Mouse (Mus musculus) E14TG2a.4 (cell line): Measurements from ENCODE around the gene Slc36a2.
A peak's percentile ranks its signal among the peaks of the same experiment; 100 is the strongest.

Experiments
- H3K27me3 ChIP-seq: 2 replicates; pipeline ENCODE4 v1.6.1; 2014; ENCODE audit warnings: low read length, control low read depth; ENCODE audit not compliant: insufficient read depth
- H3K36me3 ChIP-seq: 2 replicates; pipeline ENCODE4 v1.6.1; 2014; ENCODE audit warnings: low read length, control low read depth; ENCODE audit not compliant: insufficient read depth
- H3K4me1 ChIP-seq: replicated peaks from 2 replicates; pipeline ENCODE4 v1.6.1; 2014; ENCODE audit warnings: low read depth, low read length, control low read depth
- H3K4me3 ChIP-seq: replicated peaks from 2 replicates; pipeline ENCODE4 v1.5.1; 2014; ENCODE audit warnings: mild to moderate bottlenecking, low read length
- H3K9me3 ChIP-seq: 2 replicates; pipeline ENCODE4 v1.6.1; 2014; ENCODE audit warnings: low read length, control low read depth
- CTCF ChIP-seq: conservative IDR thresholded peaks from 2 replicates; pipeline ENCODE4 v1.5.1; 2014; ENCODE audit warnings: low read length
- NANOG ChIP-seq: IDR thresholded peaks from 2 replicates; pipeline ENCODE4 v1.6.1; 2014; ENCODE audit warnings: borderline replicate concordance, low read length, mixed read lengths
- POU5F1 ChIP-seq: IDR thresholded peaks from 2 replicates; pipeline ENCODE4 v1.6.1; 2014; ENCODE audit warnings: low read length, borderline replicate concordance

The Slc36a2 gene

GRCm38 (mm10) chr11:55151608-55152007, 33.3 kb downstream of the Slc36a2 start, which contains the start of gene Slc36a3:
Gene Slc36a3 (minus strand): TSS chr11:55151708.
- TF ChIP-seq NANOG (no peak), POU5F1 (no peak), CTCF (no peak)
- no peak within 1 kb of the TSS for H3K4me3 ChIP-seq

GRCm38 (mm10) chr11:55148461-55148860, 36.4 kb downstream of the Slc36a2 start:
- H3K36me3 ChIP-seq, result no peaks in the 10 kb centered on the region
- peaks cover 16% of the 10 kb centered on the region for H3K4me1 ChIP-seq
- no peak for TF ChIP-seq POU5F1
- TF ChIP-seq CTCF, result no peak
- TF ChIP-seq NANOG, result no peak
- no peaks in the 10 kb centered on the region for H3K27me3 ChIP-seq
- peaks cover 12% of the 10 kb centered on the region for H3K9me3 ChIP-seq
- no peak overlapping the region for H3K4me3 ChIP-seq

More at GRCm38 (mm10) chr11:55151608-55152007, 33.3 kb downstream of the Slc36a2 start, which contains the start of gene Slc36a3:
- Histone ChIP-seq H3K9me3 (peaks cover 6% of the 10 kb centered on the region; the same call in 1 of the 2 replicates), H3K27me3 (no peaks in the 10 kb centered on the region), H3K4me1 (peaks cover 17% of the 10 kb centered on the region), H3K36me3 (no peaks in the 10 kb centered on the region)

DNA sequence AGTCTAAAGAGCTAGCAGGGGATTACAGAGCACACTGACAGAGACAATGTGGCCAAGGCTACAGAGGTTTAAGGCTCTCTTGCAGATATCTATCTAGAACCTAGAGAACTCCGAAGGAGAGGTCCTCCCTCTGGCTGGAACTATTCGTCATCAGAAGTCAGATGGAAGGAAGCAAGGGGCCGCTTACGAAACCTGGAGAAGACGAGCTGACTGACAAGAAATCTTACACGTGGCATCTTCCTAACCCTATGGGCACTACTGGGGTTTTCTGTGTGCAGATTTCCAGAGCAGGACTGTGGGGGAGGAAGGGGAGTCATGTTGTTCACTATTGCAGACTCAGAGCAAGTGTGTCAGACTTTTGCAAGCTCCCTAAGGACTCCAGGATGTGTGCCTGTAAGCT, 37.5 kb downstream of the Slc36a2 start:
- Histone ChIP-seq H3K4me1 (peaks cover 21% of the 10 kb centered on the region), H3K9me3 (peaks cover 7% of the 10 kb centered on the region), H3K27me3 (no peaks in the 10 kb centered on the region), H3K4me3 (no peak overlapping the region), H3K36me3 (no peaks in the 10 kb centered on the region)
- TF ChIP-seq NANOG, result no peak
- TF ChIP-seq CTCF, result no peak
- TF ChIP-seq POU5F1, result no peak

DNA sequence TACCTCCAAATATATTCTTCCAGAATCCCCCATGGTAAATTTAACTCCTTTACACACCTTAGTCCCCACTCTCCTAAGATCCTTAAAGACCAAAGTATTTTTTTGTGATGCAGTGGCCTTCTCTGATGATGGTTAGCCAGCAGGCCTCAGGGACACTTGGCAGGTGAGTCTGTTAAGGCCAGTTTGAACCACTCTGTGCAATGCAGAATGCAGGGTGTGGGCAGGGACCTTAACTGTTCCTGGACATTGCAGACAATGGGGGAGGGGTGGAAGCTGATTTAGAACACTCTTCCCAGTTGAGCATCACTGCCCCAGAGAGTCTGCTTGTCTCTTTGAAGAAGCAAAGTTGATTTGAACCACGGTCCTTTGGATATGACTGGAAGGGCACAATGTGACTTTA, 38.0 kb downstream of the Slc36a2 start:
- Histone ChIP-seq H3K4me1 (peaks cover 21% of the 10 kb centered on the region), H3K9me3 (peaks cover 7% of the 10 kb centered on the region), H3K36me3 (no peaks in the 10 kb centered on the region), H3K4me3 (no peak overlapping the region), H3K27me3 (no peaks in the 10 kb centered on the region)
- TF ChIP-seq NANOG, result no peak

DNA sequence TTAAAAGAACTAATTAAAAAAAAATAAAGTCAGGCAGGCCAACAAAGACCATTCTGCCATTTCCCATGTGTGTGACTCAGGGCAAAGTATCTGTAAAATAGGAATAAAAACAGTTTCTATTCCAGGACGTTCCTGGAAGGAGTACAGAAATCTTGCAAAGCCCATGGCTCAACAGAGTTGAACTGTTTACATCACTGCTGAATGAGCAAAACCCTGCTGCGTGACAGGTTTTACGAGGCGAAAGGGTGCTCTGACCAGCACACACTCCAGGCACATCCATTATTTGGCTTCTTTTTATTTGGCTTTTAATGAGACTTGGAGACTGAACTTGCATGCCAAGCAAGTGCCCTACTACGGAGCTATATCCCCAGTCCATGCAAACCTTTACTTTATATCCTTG, 40.9 kb downstream of the Slc36a2 start:
- no peaks in the 10 kb centered on the region for H3K36me3 ChIP-seq
- no peak overlapping the region for H3K4me3 ChIP-seq
- peaks cover 7% of the 10 kb centered on the region for H3K9me3 ChIP-seq
- TF ChIP-seq NANOG, result no peak
- TF ChIP-seq CTCF, result no peak
- no peak for TF ChIP-seq POU5F1
- no peaks in the 10 kb centered on the region for H3K27me3 ChIP-seq
- H3K4me1 ChIP-seq, result peaks cover 26% of the 10 kb centered on the region

- Histone ChIP-seq H3K36me3 (no peaks in the 10 kb centered on the region), H3K9me3 (peaks cover 7% of the 10 kb centered on the region), H3K27me3 (no peaks in the 10 kb centered on the region), H3K4me1 (peaks cover 31% of the 10 kb centered on the region), H3K4me3 (no peak overlapping the region)
- no peak for TF ChIP-seq CTCF
- TF ChIP-seq POU5F1, result no peak
- TF ChIP-seq NANOG, result no peak
These were observed 43.4 kb downstream of the Slc36a2 start for GRCm38 (mm10) chr11:55141502-55141901.

- no peak overlapping the region for H3K4me3 ChIP-seq
- no peaks in the 10 kb centered on the region for H3K36me3 ChIP-seq
- no peaks in the 10 kb centered on the region for H3K9me3 ChIP-seq
- no peaks in the 10 kb centered on the region for H3K27me3 ChIP-seq
- peaks cover 49% of the 10 kb centered on the region for H3K4me1 ChIP-seq
- no peak for TF ChIP-seq CTCF
- 0 out of 2 replicates have a peak, but pooled peaks have one; percentile 7 for TF ChIP-seq NANOG
- no peak for TF ChIP-seq POU5F1
These were observed 47.2 kb downstream of the Slc36a2 start for GRCm38 (mm10) chr11:55137646-55138045.

DNA sequence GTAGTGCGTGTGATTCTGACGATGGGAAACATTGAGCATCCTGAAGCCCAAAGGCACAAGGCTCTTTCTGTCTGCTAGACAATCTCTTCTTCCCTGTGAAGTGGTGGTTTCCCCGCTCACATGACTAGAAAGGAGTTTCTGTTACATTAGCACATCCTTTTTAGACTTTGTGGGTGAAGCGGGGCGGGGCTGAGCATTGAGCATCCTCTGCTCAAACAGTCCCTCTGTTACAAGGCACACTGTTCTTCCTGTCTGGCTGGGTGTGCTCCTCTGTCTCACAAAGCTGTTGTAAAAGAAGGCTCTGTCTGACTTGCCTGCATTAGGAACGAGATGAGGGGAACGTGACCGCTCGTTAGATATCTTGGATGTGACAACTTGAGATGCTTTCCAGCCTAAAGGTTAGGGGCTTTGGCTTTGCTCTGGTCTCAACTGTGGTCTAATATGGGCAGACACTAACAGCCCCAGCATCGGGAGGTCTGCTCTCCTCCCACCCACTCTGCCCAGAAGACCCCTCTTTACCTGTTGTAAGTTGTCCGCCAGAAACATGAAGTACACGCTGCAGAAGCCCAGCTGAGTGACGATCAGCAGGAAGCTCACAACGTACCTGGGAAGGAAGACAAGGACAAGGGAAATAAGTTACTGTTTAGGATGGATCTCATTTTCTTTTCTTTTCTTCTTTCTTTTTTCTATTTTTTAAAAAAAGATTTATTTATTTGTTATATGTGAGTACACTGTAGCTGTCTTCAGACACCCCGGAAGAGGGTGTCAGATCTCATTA, 47.9 kb downstream of the Slc36a2 start:
- peaks cover 50% of the 10 kb centered on the region for H3K4me1 ChIP-seq
- H3K27me3 ChIP-seq, result no peaks in the 10 kb centered on the region
- H3K36me3 ChIP-seq, result no peaks in the 10 kb centered on the region
- H3K4me3 ChIP-seq, result peak overlapping the region; percentile 46
- TF ChIP-seq CTCF (no peak), POU5F1 (no peak), NANOG (no peak)
- H3K9me3 ChIP-seq, result no peaks in the 10 kb centered on the region

DNA sequence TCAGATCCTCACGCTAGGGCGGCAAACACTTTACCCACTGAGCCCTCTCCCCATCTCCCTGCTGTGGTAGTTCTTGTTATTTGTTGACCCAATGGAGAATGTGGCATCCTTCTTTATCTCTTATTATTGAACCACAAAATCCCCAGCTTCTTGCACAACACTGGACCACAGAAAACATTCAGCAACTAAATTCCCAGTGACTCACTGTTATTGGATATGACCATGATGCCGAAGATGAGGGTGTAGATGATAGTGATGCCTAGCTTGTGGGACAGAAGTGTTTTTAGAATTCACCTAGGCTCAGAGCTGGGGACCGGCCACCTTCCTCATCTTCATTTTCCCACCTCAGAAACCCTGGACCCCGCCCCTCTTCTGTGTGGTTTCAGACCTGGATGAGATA, 50.0 kb downstream of the Slc36a2 start:
- no peaks in the 10 kb centered on the region for H3K36me3 ChIP-seq
- TF ChIP-seq CTCF (no peak), NANOG (no peak), POU5F1 (no peak)
- no peaks in the 10 kb centered on the region for H3K27me3 ChIP-seq
- peaks cover 70% of the 10 kb centered on the region for H3K4me1 ChIP-seq
- no peak overlapping the region for H3K4me3 ChIP-seq
- no peaks in the 10 kb centered on the region for H3K9me3 ChIP-seq
